28 mouse cellular contexts compared by ENCODE assay signal in the genomic region with DNA sequence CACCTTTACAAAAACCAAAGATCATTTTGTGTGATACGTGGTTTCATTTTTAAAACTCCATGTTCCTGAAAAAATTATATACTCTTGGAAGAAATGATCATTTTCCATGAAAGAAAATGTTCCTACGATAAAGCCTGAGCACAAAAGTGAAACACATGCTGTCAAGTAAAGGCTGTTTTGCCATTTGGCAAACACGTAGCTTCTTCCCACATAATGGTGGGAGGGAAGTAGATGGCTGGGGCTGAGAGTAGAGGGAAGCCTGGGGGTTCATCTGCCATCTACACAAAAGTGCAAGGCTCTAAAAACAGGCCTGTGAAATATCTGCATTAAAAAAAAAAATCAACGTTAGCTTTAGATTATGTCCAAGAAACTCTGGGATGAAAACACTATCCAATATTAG.
DNase-seq lines count a peak whose midpoint lies in the region; ATAC-seq and TF ChIP-seq lines count a peak whose summit lies in the region.
"Had no signal": no experiment of that assay in that cellular context is flagged by ENCODE, and none has a peak within 500 bp of the region (broad histone marks: within the 10 kb centered on the region; RNA-seq: fewer than 3 reads in every experiment).

No protein-coding gene starts in this region.

- peaks cover 5% of the 10 kb centered on the region; the same call in 1 of the 2 replicates for H3K4me1 ChIP-seq in forebrain, postnatal 0 days (ENCODE audit: insufficient read depth)
- H3K4me1 ChIP-seq in forebrain, embryonic 10.5 days: no peaks in the 10 kb centered on the region
- H3K4me1 ChIP-seq in heart, embryonic 16.5 days (ENCODE audit: control insufficient read depth, insufficient read depth, low read length): peaks cover 8% of the 10 kb centered on the region
- H3K4me1 ChIP-seq in heart, embryonic 10.5 days: peaks cover 7% of the 10 kb centered on the region
- 0 out of 2 replicates have a peak, but pooled peaks cover 6% of the 10 kb centered on the region for H3K4me1 ChIP-seq in limb, embryonic 14.5 days (ENCODE audit: control insufficient read depth, insufficient read depth, low read length)
- H3K4me1 ChIP-seq in limb, embryonic 10.5 days: no peaks in the 10 kb centered on the region
- H3K4me1 ChIP-seq: hindbrain, embryonic 13.5 days; liver, embryonic 15.5 days; lung, embryonic 15.5 days; midbrain, embryonic 10.5 days; midbrain, embryonic 15.5 days had no signal

- no peaks in the 10 kb centered on the region for H3K9me3 ChIP-seq in forebrain, postnatal 0 days (ENCODE audit: low read length)
- no peaks in the 10 kb centered on the region for H3K9me3 ChIP-seq in forebrain, embryonic 10.5 days
- H3K9me3 ChIP-seq in heart, embryonic 16.5 days (replicated peaks; ENCODE audit: control insufficient read depth, low read length): no peaks in the 10 kb centered on the region
- no peaks in the 10 kb centered on the region for H3K9me3 ChIP-seq in heart, embryonic 10.5 days
- H3K9me3 ChIP-seq in limb, embryonic 14.5 days (ENCODE audit: control insufficient read depth, low read length): no peaks in the 10 kb centered on the region
- no peaks in the 10 kb centered on the region for H3K9me3 ChIP-seq in limb, embryonic 10.5 days (replicated peaks)
- H3K9me3 ChIP-seq: embryonic facial prominence, embryonic 12.5 days; G1E; hindbrain, embryonic 13.5 days; liver, embryonic 15.5 days; lung, embryonic 15.5 days; midbrain, embryonic 10.5 days; midbrain, embryonic 15.5 days; neural tube, embryonic 15.5 days had no signal

- peak; percentile 63 for DNase-seq in forebrain, postnatal 0 days
- DNase-seq in forebrain, embryonic 10.5 days (ENCODE audit: extremely low spot score, low spot score): no peak
- DNase-seq in heart, embryonic 10.5 days (ENCODE audit: low spot score): no peak
- no peak for DNase-seq in limb, embryonic 14.5 days (ENCODE audit: low spot score)
- DNase-seq in limb, embryonic 10.5 days (ENCODE audit: low spot score): no peak
- no peak for DNase-seq in kidney, postnatal 4 days
- DNase-seq: adrenal gland, adult 8-10 months; cerebellum, adult 11-12 months; cerebellum, adult 9-11 months; embryo, embryonic 11 days; heart, postnatal 4 days; kidney, adult 8-10 months; retina, postnatal 1 day; right cerebral cortex, postnatal 25 days; spleen, adult 18-20 months; thymus, adult 18-20 months; thymus, postnatal 25 days had no signal

- peak; percentile 51; the same call in 1 of the 2 replicates for ATAC-seq in forebrain, postnatal 0 days
- no peak for ATAC-seq in heart, embryonic 16.5 days (replicated peaks; ENCODE audit: extremely low read depth, insufficient read depth, low FRiP score)
- no peak for ATAC-seq in limb, embryonic 14.5 days (ENCODE audit: low FRiP score, low read depth)
- ATAC-seq: intestine, embryonic 16.5 days; midbrain, embryonic 15.5 days had no signal

- no peaks in the 10 kb centered on the region for H3K36me3 ChIP-seq in forebrain, postnatal 0 days (ENCODE audit: insufficient read depth)
- H3K36me3 ChIP-seq in forebrain, embryonic 10.5 days (replicated peaks): peaks cover 23% of the 10 kb centered on the region
- no peaks in the 10 kb centered on the region for H3K36me3 ChIP-seq in heart, embryonic 16.5 days (ENCODE audit: control insufficient read depth, insufficient read depth)
- H3K36me3 ChIP-seq in heart, embryonic 10.5 days: no peaks in the 10 kb centered on the region
- no peaks in the 10 kb centered on the region; the same call in 1 of the 2 replicates for H3K36me3 ChIP-seq in limb, embryonic 14.5 days (ENCODE audit: control insufficient read depth, insufficient read depth, low read length)
- peaks cover 2% of the 10 kb centered on the region; the same call in 1 of the 2 replicates for H3K36me3 ChIP-seq in limb, embryonic 10.5 days
- H3K36me3 ChIP-seq: embryonic facial prominence, embryonic 12.5 days; G1E; hindbrain, embryonic 13.5 days; liver, embryonic 15.5 days; lung, embryonic 15.5 days; midbrain, embryonic 15.5 days; neural tube, embryonic 15.5 days had no signal

- TF ChIP-seq CTCF in forebrain, postnatal 0 days (IDR thresholded peaks at IDR 0.05; ENCODE audit: low read depth): no peak

- peak overlapping the region; percentile 60 for H3K27ac ChIP-seq in forebrain, postnatal 0 days (ENCODE audit: low read depth, low read length)
- H3K27ac ChIP-seq in forebrain, embryonic 10.5 days: no peak overlapping the region
- no peak overlapping the region for H3K27ac ChIP-seq in heart, embryonic 16.5 days (ENCODE audit: low read length)
- H3K27ac ChIP-seq in heart, embryonic 10.5 days: no peak overlapping the region
- 0 out of 2 replicates have a peak overlapping the region, but pooled peaks have one; percentile 8 for H3K27ac ChIP-seq in limb, embryonic 14.5 days (replicated peaks; ENCODE audit: low read depth, low read length)
- H3K27ac ChIP-seq in limb, embryonic 10.5 days: no peak overlapping the region
- H3K27ac ChIP-seq: embryonic facial prominence, embryonic 12.5 days; hindbrain, embryonic 13.5 days; kidney, postnatal 0 days; liver, embryonic 15.5 days; lung, embryonic 15.5 days; midbrain, embryonic 10.5 days; midbrain, embryonic 15.5 days; neural tube, embryonic 15.5 days had no signal

- no peak for TF ChIP-seq POLR2A in limb, embryonic 14.5 days (IDR thresholded peaks at IDR 0.05; ENCODE audit: borderline replicate concordance, extremely low read depth, insufficient read depth, insufficient read length)

- no peaks in the 10 kb centered on the region for H3K27me3 ChIP-seq in forebrain, postnatal 0 days (ENCODE audit: insufficient read depth, low read length)
- H3K27me3 ChIP-seq in forebrain, embryonic 10.5 days (ENCODE audit: poor library complexity, severe bottlenecking): no peaks in the 10 kb centered on the region
- H3K27me3 ChIP-seq in heart, embryonic 16.5 days (ENCODE audit: control insufficient read depth, insufficient read depth, low read length): no peaks in the 10 kb centered on the region
- H3K27me3 ChIP-seq in heart, embryonic 10.5 days (ENCODE audit: insufficient read depth, poor library complexity, severe bottlenecking): no peaks in the 10 kb centered on the region
- H3K27me3 ChIP-seq in limb, embryonic 14.5 days (ENCODE audit: control insufficient read depth, insufficient read depth, low read length): no peaks in the 10 kb centered on the region
- no peaks in the 10 kb centered on the region for H3K27me3 ChIP-seq in limb, embryonic 10.5 days (ENCODE audit: low read depth, poor library complexity, severe bottlenecking)
- H3K27me3 ChIP-seq: embryonic facial prominence, embryonic 12.5 days; hindbrain, embryonic 13.5 days; liver, embryonic 15.5 days; lung, embryonic 15.5 days; midbrain, embryonic 15.5 days; neural tube, embryonic 15.5 days had no signal

- H3K4me3 ChIP-seq in forebrain, postnatal 0 days (ENCODE audit: low read depth, low read length): no peak overlapping the region
- H3K4me3 ChIP-seq in forebrain, embryonic 10.5 days: no peak overlapping the region
- H3K4me3 ChIP-seq in heart, embryonic 16.5 days (ENCODE audit: low read length): no peak overlapping the region
- no peak overlapping the region for H3K4me3 ChIP-seq in heart, embryonic 10.5 days
- no peak overlapping the region for H3K4me3 ChIP-seq in limb, embryonic 14.5 days (replicated peaks; ENCODE audit: low read length)
- H3K4me3 ChIP-seq in limb, embryonic 10.5 days: no peak overlapping the region
- H3K4me3 ChIP-seq: embryonic facial prominence, embryonic 12.5 days; hindbrain, embryonic 13.5 days; liver, embryonic 15.5 days; lung, embryonic 15.5 days; midbrain, embryonic 10.5 days; midbrain, embryonic 15.5 days; neural tube, embryonic 15.5 days had no signal

- H3K9ac ChIP-seq in forebrain, postnatal 0 days: no peak overlapping the region
- no peak overlapping the region for H3K9ac ChIP-seq in heart, embryonic 16.5 days (ENCODE audit: low read length)
- H3K9ac ChIP-seq in limb, embryonic 14.5 days (ENCODE audit: low read depth, low read length, severe bottlenecking): no peak overlapping the region
- H3K9ac ChIP-seq: embryonic facial prominence, embryonic 12.5 days; hindbrain, embryonic 13.5 days; liver, embryonic 15.5 days; lung, embryonic 15.5 days; midbrain, embryonic 15.5 days; neural tube, embryonic 15.5 days had no signal

- 38% methylated on average over 4 of the region's 4 CpGs for WGBS in forebrain, postnatal 0 days
- WGBS in forebrain, embryonic 10.5 days: 90% methylated on average over 4 of the region's 4 CpGs
- 81% methylated on average over 4 of the region's 4 CpGs for WGBS in heart, embryonic 16.5 days
- 87% methylated on average over 4 of the region's 4 CpGs for WGBS in heart, embryonic 10.5 days
- 76% methylated on average over 4 of the region's 4 CpGs for WGBS in limb, embryonic 14.5 days
- WGBS in limb, embryonic 10.5 days: 92% methylated on average over 4 of the region's 4 CpGs

- H3K4me2 ChIP-seq in forebrain, postnatal 0 days (ENCODE audit: low read depth): no peak overlapping the region
- peak overlapping the region; percentile 35; the same call in 1 of the 2 replicates for H3K4me2 ChIP-seq in heart, embryonic 16.5 days (ENCODE audit: low read depth, low read length)
- H3K4me2 ChIP-seq in limb, embryonic 14.5 days (replicated peaks; ENCODE audit: low read depth, low read length, severe bottlenecking): no peak overlapping the region
- H3K4me2 ChIP-seq: embryonic facial prominence, embryonic 12.5 days; hindbrain, embryonic 13.5 days; liver, embryonic 15.5 days; lung, embryonic 15.5 days; midbrain, embryonic 15.5 days; neural tube, embryonic 15.5 days had no signal

Comparison
In these comparisons a context has a peak if more than half of its experiments do, and no peak if none do; other contexts are left out.
1. H3K27ac ChIP-seq: peak in forebrain, postnatal 0 days (single experiment) and limb, embryonic 14.5 days (single experiment); none in forebrain, embryonic 10.5 days (single experiment), heart, embryonic 16.5 days (single experiment), heart, embryonic 10.5 days (single experiment) and limb, embryonic 10.5 days (single experiment).